Mouse (Mus musculus): Measurements from ENCODE around the gene Rrp12. TPM values are rescaled to one million over a fixed set of nuclear protein-coding genes. Genes with fewer than 3 reads are reported as not detected.

Rrp12 gene
- 7.4 and 10.1 TPM in 2 replicates for polyA plus RNA-seq (2015; fragmentation: Nextera tagmentation; extraction: Ambion mirVana)

DNA sequence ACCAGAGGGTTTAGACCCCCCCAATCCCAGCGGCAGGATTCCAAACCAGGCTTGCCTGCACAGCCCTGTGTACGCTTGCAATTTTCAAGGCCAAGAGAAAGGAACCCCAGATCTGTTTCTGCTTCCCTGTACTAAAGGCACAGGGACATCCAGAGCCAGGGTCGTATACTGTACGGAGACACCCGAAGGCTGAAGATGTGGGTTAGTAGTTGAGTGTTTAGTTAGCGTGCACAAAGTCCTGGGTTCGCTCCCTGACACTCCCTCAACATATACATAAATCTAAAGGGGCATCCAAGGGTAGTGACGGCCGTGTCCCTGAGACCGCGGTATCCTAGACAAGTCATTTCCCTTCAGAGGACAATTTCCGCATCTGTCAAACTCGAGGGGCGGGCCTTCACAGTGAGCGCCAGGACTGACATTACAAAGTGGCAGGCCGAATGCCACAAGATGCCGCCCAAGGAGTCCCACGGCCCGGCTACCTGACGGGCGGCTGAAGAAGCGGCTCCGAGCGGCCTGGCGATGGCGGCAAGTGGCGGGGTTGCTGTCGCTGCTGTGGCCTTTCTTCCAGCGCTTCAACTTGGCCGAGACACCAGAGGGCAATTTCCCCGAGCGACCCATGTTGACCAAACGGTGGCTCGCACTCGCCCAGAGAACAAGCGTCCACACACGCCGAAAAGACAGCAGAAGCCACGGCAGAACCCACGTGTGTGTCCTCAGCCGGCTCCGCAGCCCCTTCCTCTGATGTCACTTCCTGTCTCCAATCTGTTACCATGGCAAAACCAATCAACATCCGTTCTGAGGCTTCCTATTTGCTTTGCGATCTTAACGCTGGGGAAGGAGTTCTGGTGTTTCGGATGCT is at the start of gene Rrp12:
Gene Rrp12, minus strand, starts transcription at position 714 of the 859 bp plus-strand sequence.
- Histone ChIP-seq H3K27ac (peak within 1 kb of the TSS; percentile 59; the same call in 1 of the 2 replicates), H3K9me3 (replicated peaks) (no peaks in the 10 kb centered on the region), H3K27me3 (no peaks in the 10 kb centered on the region), H3K9ac (peak within 1 kb of the TSS; percentile 60), H3K4me3 (peak within 1 kb of the TSS; percentile 96), H3K36me3 (no peaks in the 10 kb centered on the region), H3K4me2 (peak within 1 kb of the TSS; percentile 88), H3K4me1 (replicated peaks) (peaks cover 15% of the 10 kb centered on the region)
- under 1% methylated on average over 46 of the region's 46 CpGs for WGBS
- peak; percentile 88 for ATAC-seq (replicated peaks; ENCODE audit: insufficient number of reproducible peaks, insufficient read depth, low FRiP score, low read depth)

DNA sequence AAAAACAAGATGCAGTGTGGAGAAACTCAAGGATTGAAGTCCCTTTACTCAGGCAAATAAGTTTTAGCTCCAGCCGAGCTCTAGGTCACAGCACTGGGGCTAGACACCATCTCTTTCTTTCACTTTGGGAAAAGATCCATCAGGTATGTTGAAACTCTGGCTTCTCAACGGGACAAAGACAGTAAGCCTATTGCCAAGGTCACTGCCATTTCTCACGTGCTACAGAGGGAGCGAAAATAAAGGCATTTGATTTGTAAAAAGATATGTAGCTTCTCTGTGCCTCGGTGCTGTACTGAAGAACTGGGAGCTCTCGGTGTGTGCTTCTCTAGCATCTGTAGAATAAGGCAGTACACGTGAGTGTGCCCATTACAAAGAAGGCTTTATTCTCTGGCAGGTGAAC is 47.9 kb upstream of the Rrp12 start:
- Histone ChIP-seq H3K9ac (no peak overlapping the region), H3K9me3 (replicated peaks) (no peaks in the 10 kb centered on the region), H3K27me3 (no peaks in the 10 kb centered on the region), H3K4me3 (no peak overlapping the region), H3K27ac (no peak overlapping the region), H3K4me2 (no peak overlapping the region), H3K36me3 (peaks cover 93% of the 10 kb centered on the region), H3K4me1 (replicated peaks) (no peaks in the 10 kb centered on the region)
- ATAC-seq (replicated peaks; ENCODE audit: insufficient number of reproducible peaks, insufficient read depth, low FRiP score, low read depth) = no peak
- 87% methylated on average over 7 of the region's 7 CpGs for WGBS

- no peak overlapping the region for H3K4me2 ChIP-seq
- no peak for ATAC-seq (replicated peaks; ENCODE audit: insufficient number of reproducible peaks, insufficient read depth, low FRiP score, low read depth)
- WGBS = 88% methylated on average over 5 of the region's 5 CpGs
- no peak overlapping the region for H3K4me3 ChIP-seq
- peaks cover 61% of the 10 kb centered on the region for H3K36me3 ChIP-seq
- H3K4me1 ChIP-seq (replicated peaks) = peaks cover 11% of the 10 kb centered on the region
- H3K27me3 ChIP-seq = no peaks in the 10 kb centered on the region
- no peak overlapping the region for H3K27ac ChIP-seq
- H3K9ac ChIP-seq = no peak overlapping the region
- H3K9me3 ChIP-seq (replicated peaks) = no peaks in the 10 kb centered on the region
Observed at GRCm38 (mm10) chr19:41938539-41938938, 42.6 kb upstream of the Rrp12 start.

GRCm38 (mm10) chr19:41935921-41936320 is 39.9 kb upstream of the Rrp12 start:
- Histone ChIP-seq H3K36me3 (peaks cover 37% of the 10 kb centered on the region), H3K27ac (no peak overlapping the region)
- no peak for ATAC-seq (replicated peaks; ENCODE audit: insufficient number of reproducible peaks, insufficient read depth, low FRiP score, low read depth)

GRCm38 (mm10) chr19:41934124-41934523 is 38.2 kb upstream of the Rrp12 start:
- peak overlapping the region; percentile 88 for H3K4me2 ChIP-seq
- peak overlapping the region; percentile 88 for H3K4me3 ChIP-seq
- H3K27ac ChIP-seq = no peak overlapping the region
- WGBS = 26% methylated on average over 6 of the region's 6 CpGs
- no peaks in the 10 kb centered on the region for H3K27me3 ChIP-seq
- peak overlapping the region; percentile 78 for H3K9ac ChIP-seq
- no peak for ATAC-seq (replicated peaks; ENCODE audit: insufficient number of reproducible peaks, insufficient read depth, low FRiP score, low read depth)
- H3K36me3 ChIP-seq = peaks cover 19% of the 10 kb centered on the region
- no peaks in the 10 kb centered on the region for H3K9me3 ChIP-seq (replicated peaks)
- H3K4me1 ChIP-seq (replicated peaks) = peaks cover 22% of the 10 kb centered on the region

More at GRCm38 (mm10) chr19:41935921-41936320, 39.9 kb upstream of the Rrp12 start:
- Histone ChIP-seq H3K9ac (no peak overlapping the region), H3K27me3 (no peaks in the 10 kb centered on the region), H3K9me3 (replicated peaks) (no peaks in the 10 kb centered on the region), H3K4me2 (no peak overlapping the region), H3K4me3 (no peak overlapping the region), H3K4me1 (replicated peaks) (peaks cover 22% of the 10 kb centered on the region)
- WGBS = 85% methylated on average over 1 of the region's 1 CpGs

GRCm38 (mm10) chr19:41933179-41934086 is 37.5 kb upstream of the Rrp12 start, which contains the start of the genes Exosc1 and Zdhhc16:
Gene Exosc1, minus strand, starts transcription at chr19:41933423.
Gene Zdhhc16, plus strand, starts transcription at chr19:41933480.
- Histone ChIP-seq H3K27me3 (no peaks in the 10 kb centered on the region), H3K9ac (peak within 1 kb of the TSS; percentile 78), H3K4me3 (peak within 1 kb of the TSS; percentile 88), H3K36me3 (peaks cover 20% of the 10 kb centered on the region), H3K27ac (peak within 1 kb of the TSS; percentile 48), H3K9me3 (replicated peaks) (no peaks in the 10 kb centered on the region), H3K4me1 (replicated peaks) (peaks cover 22% of the 10 kb centered on the region), H3K4me2 (peak within 1 kb of the TSS; percentile 88)
- peak; percentile 100 for ATAC-seq (replicated peaks; ENCODE audit: insufficient number of reproducible peaks, insufficient read depth, low FRiP score, low read depth)
- under 1% methylated on average over 47 of the region's 47 CpGs for WGBS

- Histone ChIP-seq H3K27ac (peak overlapping the region; percentile 48), H3K4me2 (peak overlapping the region; percentile 88), H3K36me3 (peaks cover 16% of the 10 kb centered on the region), H3K4me1 (replicated peaks) (peaks cover 22% of the 10 kb centered on the region), H3K4me3 (peak overlapping the region; percentile 88), H3K9ac (peak overlapping the region; percentile 77), H3K9me3 (replicated peaks) (no peaks in the 10 kb centered on the region), H3K27me3 (no peaks in the 10 kb centered on the region)
- no peak for ATAC-seq (replicated peaks; ENCODE audit: insufficient number of reproducible peaks, insufficient read depth, low FRiP score, low read depth)
- WGBS = under 1% methylated on average over 28 of the region's 28 CpGs
Observed at GRCm38 (mm10) chr19:41932686-41933085, 36.7 kb upstream of the Rrp12 start.

DNA sequence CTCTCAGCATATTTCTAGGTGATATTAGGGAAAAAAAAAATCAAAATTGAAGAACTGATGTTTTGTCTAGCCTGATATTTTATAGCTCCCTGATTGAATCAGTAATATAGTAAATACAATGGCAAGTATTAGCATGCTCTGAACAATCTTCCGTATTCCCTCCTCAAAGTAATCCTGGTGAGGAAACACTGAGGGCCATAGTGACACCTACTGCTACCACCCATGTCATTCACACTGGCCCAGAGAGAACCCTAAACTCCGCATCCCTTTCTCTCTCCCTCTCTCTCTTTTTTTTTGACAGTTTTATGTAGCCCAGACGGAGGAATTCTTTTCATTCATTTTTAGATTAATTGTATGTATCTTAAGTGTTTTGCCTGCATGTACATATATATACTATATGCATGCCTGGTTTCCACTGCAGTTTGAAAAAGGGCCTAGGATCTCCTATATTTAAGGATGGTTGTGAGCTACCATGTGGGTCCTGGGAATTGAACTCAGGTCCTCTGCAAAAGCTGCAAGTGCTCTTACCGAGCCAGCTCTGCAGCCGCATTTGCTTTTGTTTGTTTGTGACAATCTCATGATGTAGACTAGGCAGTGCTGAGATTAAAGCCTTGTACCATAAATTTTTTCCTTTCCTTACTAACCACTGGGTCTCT is 24.6 kb upstream of the Rrp12 start:
- no peak overlapping the region for H3K4me2 ChIP-seq
- 71% methylated on average over 5 of the region's 5 CpGs for WGBS
- H3K27me3 ChIP-seq = no peaks in the 10 kb centered on the region
- no peaks in the 10 kb centered on the region for H3K4me1 ChIP-seq (replicated peaks)
- no peak overlapping the region for H3K9ac ChIP-seq
- H3K36me3 ChIP-seq = peaks cover 62% of the 10 kb centered on the region
- H3K4me3 ChIP-seq = no peak overlapping the region
- no peak overlapping the region for H3K27ac ChIP-seq
- no peaks in the 10 kb centered on the region for H3K9me3 ChIP-seq (replicated peaks)
- ATAC-seq (replicated peaks; ENCODE audit: insufficient number of reproducible peaks, insufficient read depth, low FRiP score, low read depth) = no peak

DNA sequence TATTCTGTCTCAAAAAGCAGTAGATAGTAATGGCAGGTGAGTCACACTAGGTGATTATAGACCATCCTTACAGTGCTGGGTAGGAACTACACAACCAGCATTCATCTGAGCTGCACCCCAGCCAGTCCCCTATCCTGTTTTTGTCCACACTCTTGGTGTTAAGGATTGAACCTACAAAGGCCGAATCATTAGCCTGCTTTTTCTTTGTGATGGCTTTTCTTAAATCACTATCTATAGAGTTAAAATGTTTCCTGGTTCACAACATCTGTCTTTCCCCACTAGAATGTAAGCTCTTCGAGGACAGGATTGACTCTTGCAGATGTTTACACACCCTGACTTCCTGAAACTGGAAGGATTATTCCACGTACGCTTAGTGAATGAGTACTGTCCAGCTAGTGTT is 23.5 kb upstream of the Rrp12 start:
- no peak overlapping the region for H3K4me2 ChIP-seq
- no peak overlapping the region for H3K9ac ChIP-seq
- H3K36me3 ChIP-seq = peaks cover 66% of the 10 kb centered on the region
- WGBS = 75% methylated on average over 4 of the region's 4 CpGs
- H3K4me3 ChIP-seq = no peak overlapping the region
- H3K27me3 ChIP-seq = no peaks in the 10 kb centered on the region
- ATAC-seq (replicated peaks; ENCODE audit: insufficient number of reproducible peaks, insufficient read depth, low FRiP score, low read depth) = no peak
- peaks cover 9% of the 10 kb centered on the region for H3K4me1 ChIP-seq (replicated peaks)
- H3K27ac ChIP-seq = no peak overlapping the region
- H3K9me3 ChIP-seq (replicated peaks) = no peaks in the 10 kb centered on the region

GRCm38 (mm10) chr19:41916853-41917252 is 20.9 kb upstream of the Rrp12 start:
- Histone ChIP-seq H3K4me3 (no peak overlapping the region), H3K9me3 (replicated peaks) (no peaks in the 10 kb centered on the region), H3K4me2 (no peak overlapping the region), H3K9ac (no peak overlapping the region), H3K27ac (no peak overlapping the region), H3K36me3 (peaks cover 43% of the 10 kb centered on the region), H3K27me3 (no peaks in the 10 kb centered on the region), H3K4me1 (replicated peaks) (peaks cover 20% of the 10 kb centered on the region)
- no peak for ATAC-seq (replicated peaks; ENCODE audit: insufficient number of reproducible peaks, insufficient read depth, low FRiP score, low read depth)
- WGBS = 83% methylated on average over 4 of the region's 4 CpGs

Measured in heart, embryonic 15.5 days (tissue).